Mouse (Mus musculus): ENCODE data around the gene Mrps14. TPM values are rescaled to one million over a fixed set of nuclear protein-coding genes. Genes with fewer than 3 reads are reported as not detected.

Gene Mrps14
- total RNA-seq, 2 experiments from 2014 or later = 77.8 to 83.5 TPM

DNA sequence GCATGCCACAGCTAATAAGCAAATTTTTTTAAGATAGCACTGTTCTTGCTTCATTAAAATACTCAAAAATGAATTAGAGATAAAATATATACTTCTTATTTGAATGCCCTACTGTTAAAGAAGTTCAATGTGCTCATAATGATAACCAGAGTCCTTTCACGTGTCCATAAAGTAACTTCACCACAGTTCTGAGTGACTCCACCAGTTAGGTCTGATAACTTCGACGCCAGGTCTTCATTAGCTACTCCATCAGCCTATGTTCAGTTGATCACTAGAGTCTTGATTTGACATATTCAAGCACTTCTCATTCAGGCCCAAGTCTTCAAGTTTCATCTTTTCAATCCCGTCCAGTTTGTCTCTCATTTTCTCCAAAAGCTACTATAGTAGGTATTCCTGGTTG is 32.2 kb downstream of the Mrps14 start:
- DNase-seq (ENCODE audit: low spot score in 2 of 2) = no peak

DNA sequence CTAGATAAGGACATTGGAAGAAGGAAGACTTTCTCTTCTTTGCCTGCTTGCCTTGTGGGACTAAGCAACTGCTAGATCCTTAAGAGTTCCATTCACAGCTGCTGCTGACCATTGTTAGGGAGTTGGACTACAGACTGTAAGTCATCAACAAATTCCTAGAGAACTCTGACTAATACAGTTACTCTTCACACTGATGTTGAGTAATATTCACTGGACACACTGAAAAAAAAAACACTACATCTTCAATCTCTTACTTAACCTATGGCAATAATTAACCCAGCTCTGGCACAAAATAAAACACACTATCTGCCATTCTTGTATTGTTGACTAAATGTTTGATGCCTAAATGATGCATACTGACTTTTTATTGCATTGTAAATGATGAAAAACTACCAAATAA is 32.8 kb downstream of the Mrps14 start:
- no peak for DNase-seq (ENCODE audit: low spot score in 2 of 2)

DNA sequence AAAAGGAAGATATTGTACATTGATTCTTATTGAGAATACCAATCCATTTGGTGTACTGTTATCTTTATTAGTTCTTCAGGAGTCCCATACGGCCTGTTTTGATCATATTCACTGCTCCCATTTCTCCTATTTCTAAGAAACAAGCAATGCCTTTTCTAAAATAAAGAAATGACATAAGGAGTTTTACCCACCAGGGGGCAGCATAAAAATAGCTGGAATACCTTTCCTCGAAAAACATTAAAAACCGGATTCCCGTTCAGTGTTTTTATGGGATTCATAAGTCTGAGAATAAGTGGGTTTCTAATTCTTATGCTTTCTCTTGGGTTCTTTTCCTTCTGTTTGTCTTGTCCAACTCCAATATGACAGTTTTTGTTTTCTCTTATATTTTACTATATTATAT is 36.0 kb downstream of the Mrps14 start:
- peak in 1 of 2 experiments; percentile 21 for DNase-seq (ENCODE audit: low spot score in 2 of 2)

GRCm38 (mm10) chr1:160232113-160232512 is 37.1 kb downstream of the Mrps14 start:
- no peak for DNase-seq (ENCODE audit: low spot score in 2 of 2)

DNA sequence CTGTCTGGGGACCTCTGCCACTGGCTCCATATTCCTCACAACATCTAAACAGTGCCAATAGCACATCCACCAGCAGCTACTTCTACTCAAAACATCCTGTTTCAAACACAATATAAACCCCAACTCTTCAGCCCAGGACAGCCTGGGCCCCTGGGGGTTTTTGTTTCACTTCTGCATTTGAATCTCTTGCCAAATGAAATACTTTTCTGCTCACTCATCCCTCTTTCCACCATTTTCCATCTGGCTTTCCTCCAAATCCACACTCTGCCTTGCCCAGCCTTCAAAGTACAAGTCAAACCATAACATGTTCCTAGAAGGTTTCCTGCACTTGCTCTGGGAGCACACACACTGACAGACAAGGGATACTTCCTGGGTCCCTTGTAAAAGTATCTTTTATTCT is 38.9 kb downstream of the Mrps14 start:
- peak in 1 of 2 experiments; percentile 26 for DNase-seq (ENCODE audit: low spot score in 2 of 2)

DNA sequence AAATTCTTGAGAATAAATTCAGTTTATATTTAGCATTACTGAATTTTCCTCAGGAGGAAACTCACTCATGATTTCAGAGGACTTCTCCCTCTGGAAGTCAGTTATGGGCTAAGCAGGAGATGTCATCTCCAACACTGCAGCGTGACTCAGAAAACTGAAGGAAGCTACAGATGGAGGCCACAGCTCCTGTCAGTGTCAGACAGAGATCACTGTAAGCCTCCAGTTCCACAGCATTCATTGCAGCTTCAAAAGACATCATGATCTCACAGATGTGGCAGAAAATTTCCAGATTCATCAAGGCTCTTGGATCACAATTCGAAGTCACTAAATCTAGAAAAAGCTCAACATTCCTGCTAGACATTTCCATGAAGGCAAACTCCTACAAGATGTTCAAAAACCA is 43.0 kb downstream of the Mrps14 start:
- DNase-seq (ENCODE audit: low spot score in 2 of 2) = no peak

GRCm38 (mm10) chr1:160238852-160239443 is 43.9 kb downstream of the Mrps14 start:
- DNase-seq (ENCODE audit: low spot score in 2 of 2) = no peak

- no peak for DNase-seq (ENCODE audit: low spot score in 2 of 2)
Measured at GRCm38 (mm10) chr1:160240091-160240490, 45.1 kb downstream of the Mrps14 start.

DNA sequence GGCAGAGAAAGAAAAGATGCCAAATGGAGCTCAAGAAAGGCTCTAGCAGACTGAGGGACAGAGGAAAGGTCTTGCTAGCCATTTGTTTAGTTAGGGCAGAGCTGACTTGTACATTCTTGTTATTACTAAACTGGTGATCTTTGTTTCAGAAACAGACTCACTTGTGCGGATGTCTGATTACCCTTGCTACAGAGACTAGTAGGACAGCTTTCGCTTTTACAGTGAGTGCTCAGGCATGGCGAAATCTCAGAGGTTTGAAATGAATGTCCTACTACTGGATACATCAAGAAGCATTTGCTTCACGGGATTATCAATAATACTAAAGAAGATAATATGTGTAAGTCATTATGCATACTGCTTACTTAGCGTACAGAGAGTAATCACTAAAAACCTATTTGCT is 49.7 kb downstream of the Mrps14 start:
- no peak for DNase-seq (ENCODE audit: low spot score in 2 of 2)

- DNase-seq (ENCODE audit: low spot score in 2 of 2) = no peak
Measured at GRCm38 (mm10) chr1:160245954-160246353, 50.9 kb downstream of the Mrps14 start.

DNA sequence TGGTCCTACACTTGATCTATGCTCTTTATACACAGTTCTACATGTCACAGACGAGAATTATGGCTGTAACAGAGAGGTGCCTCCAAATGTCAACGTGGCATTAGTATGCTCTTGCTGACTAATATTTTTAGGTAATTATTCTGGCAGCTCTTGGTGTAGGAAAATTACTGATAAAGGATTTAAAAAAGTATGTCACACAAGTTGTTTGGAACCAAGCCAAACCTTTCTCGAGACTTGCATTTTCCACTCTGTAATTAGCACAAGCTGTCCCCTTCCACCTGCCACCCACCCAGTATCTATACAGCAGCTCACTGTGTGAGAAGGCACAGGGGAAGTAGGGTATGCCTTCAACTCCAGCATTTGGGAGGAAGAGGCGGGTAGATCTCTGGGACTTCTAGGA is 51.8 kb downstream of the Mrps14 start:
- no peak for DNase-seq (ENCODE audit: low spot score in 2 of 2)

GRCm38 (mm10) chr1:160247473-160247872 is 52.5 kb downstream of the Mrps14 start:
- no peak for DNase-seq (ENCODE audit: low spot score in 2 of 2)

- DNase-seq (ENCODE audit: low spot score in 2 of 2) = no peak
Measured at GRCm38 (mm10) chr1:160249786-160250185, 54.8 kb downstream of the Mrps14 start.

GRCm38 (mm10) chr1:160250782-160251181 is 55.8 kb downstream of the Mrps14 start:
- DNase-seq (ENCODE audit: low spot score in 2 of 2) = no peak

DNA sequence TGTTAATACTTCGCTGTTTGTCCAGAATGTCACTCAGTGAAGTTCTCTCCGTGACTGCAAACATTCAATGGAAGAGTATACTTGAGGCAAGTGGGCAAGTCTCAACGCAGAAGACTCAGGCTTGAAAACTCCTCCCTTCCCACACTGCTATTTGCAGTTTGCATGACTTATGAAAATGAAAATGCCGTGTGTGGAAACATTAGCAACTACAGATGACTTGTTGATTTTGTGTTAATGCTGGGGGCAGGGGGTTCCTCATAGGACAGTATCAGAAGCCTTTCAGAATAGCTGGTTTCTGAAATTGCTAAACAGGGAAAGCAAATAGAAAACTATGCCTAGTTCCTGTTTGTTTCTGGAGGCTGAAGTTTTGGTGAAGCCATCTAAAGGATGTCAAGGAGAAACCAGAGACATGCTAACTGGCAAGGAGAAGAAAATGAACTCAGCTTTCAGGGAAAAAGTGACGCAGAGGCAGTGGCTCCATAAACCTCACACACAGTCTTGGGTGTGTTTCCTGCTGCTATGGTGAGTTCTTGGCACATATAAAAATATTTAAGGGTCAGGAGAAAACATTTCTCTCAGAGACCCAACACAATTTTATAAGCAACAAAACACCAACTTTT is 56.5 kb downstream of the Mrps14 start:
- no peak for DNase-seq (ENCODE audit: low spot score in 2 of 2)

Other genes with a start within 250 kb of the Mrps14 start
- 10 to 100 TPM; 13.5 to 16.9 TPM for gene 4930523C07Rik, start 150.8 kb upstream of the Mrps14 start, total RNA-seq (2021)
- under 1 TPM; 0.05 to 0.10 TPM for gene Tnn, start 41.6 kb upstream of the Mrps14 start, total RNA-seq (2021)
- 10 to 100 TPM; 56.1 to 57.7 TPM for gene Cacybp, start 17.7 kb downstream of the Mrps14 start, total RNA-seq (2021)